Mouse (Mus musculus) bone marrow macrophage, adult 2 months (primary cell): ENCODE measurements around the gene Mcrip1.

Experiments used
- CTCF ChIP-seq: IDR thresholded peaks from 2 replicates; pipeline ENCODE4 v1.5.1; 2012; ENCODE audit warnings: low read depth, mild to moderate bottlenecking, low read length, moderate library complexity
- POLR2A ChIP-seq: IDR thresholded peaks from 2 replicates; pipeline ENCODE4 v1.6.1; 2012; ENCODE audit warnings: mild to moderate bottlenecking, low read depth, low read length, borderline replicate concordance

DNA sequence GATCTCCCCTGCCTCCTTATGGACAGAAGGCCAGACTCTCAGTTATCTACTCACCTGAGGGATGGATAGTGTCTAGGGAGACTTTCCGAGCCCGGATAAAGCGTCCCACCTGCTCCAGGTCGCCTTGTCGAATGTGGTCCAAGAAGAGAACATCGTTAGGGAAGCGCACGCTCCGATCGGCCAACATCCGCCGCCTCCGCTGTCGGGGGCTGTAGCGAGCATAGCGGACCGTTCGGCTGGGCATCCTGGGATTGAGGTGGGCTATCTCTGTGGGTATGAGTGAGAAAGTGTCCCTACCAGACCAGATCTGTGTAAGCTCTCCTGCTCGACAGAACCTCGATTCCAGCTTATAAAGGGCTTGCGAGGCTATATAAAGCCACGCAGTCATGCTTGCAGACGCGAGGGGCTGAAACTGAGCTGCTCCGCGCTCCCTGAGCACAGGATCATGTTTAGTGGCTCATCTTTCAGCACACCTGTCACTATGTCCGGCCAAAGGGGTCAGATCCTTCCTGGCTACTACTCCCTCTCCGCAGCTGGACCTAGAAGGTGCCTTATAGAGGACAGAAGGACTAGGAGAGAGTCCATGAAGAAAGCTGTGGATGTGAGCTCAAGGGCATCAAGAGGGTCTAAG is 1.4 kb upstream of the Mcrip1 start, which contains the start of gene Ppp1r27:
- no peak for TF ChIP-seq POLR2A
- TF ChIP-seq CTCF = no peak
